Mouse (Mus musculus) gastrocnemius, adult 8-10 months (tissue): ENCODE data around the gene Ccdc151. TPM values are rescaled to one million over a fixed set of nuclear protein-coding genes. Genes with fewer than 3 reads are reported as not detected.

Experiments used
- DNase-seq, 2 experiments: peaks; one replicate each; pipeline ENCODE4 v3.0.0; 2022; ENCODE audit warnings: low spot score in 2 of 2
- total RNA-seq, 4 experiments: library from RNA; stranded (reverse); gene quantifications; 2 replicates each; pipeline ENCODE4 v1.2.4; 2022

The Ccdc151 gene
- total RNA-seq, 4 experiments from 2014 or later: not detected

DNA sequence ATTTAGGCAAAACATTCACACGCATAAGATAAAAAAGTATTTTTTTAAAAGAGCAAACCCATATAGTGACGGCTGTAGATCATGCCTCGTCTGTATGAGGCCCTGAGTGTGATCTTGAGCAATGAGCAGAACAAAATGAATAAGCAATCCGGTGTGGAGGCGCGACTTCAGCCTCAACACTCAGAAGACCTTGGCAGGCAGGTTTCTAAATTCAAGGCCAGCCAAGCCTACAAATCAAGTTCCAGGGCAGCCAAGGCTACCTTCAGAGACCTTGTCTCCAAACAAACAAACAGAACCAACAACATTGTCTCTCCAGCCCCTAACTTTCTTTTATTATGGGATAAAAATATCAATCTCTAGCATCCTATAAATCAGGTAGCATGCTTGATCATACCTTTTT lies 2.1 kb downstream of the Ccdc151 start:
- DNase-seq: no peak

GRCm38 (mm10) chr9:21996178-21996867 lies 6.1 kb downstream of the Ccdc151 start:
- DNase-seq: no peak

GRCm38 (mm10) chr9:21992227-21992626 lies 10.2 kb downstream of the Ccdc151 start:
- DNase-seq: no peak

- DNase-seq: no peak
Observed at GRCm38 (mm10) chr9:21989230-21990110, 13.0 kb downstream of the Ccdc151 start, which contains the start of gene Rgl3. TSS of gene Rgl3 (minus strand) at chr9:21989446.

- DNase-seq: no peak
Observed at GRCm38 (mm10) chr9:21988421-21989101, 13.9 kb downstream of the Ccdc151 start.

- DNase-seq: no peak
Observed at GRCm38 (mm10) chr9:21987592-21988342, 14.7 kb downstream of the Ccdc151 start.

GRCm38 (mm10) chr9:21983911-21984310 lies 18.5 kb downstream of the Ccdc151 start:
- DNase-seq: no peak

- no peak for DNase-seq
Observed at GRCm38 (mm10) chr9:21978398-21979128, 23.9 kb downstream of the Ccdc151 start.

DNA sequence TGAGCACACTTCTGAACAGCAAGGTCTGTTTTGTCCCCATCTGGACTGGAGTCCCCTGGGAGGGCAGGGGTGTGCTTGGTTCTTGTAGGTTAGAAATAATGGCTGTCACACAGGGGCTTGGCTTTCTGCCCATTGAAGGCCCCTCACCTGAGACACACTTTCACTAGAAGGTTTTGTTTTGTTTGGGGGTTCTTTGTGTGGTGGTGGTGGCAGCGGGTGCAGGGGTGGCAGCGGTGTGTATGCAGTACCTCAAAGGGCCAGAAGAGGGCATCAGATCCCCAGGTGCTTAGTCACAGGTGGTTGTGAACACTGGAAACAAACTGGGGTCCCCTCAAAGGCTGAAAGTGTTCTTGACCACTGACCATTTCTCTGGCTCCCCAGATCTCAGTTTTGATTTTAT lies 24.5 kb downstream of the Ccdc151 start:
- no peak for DNase-seq

DNA sequence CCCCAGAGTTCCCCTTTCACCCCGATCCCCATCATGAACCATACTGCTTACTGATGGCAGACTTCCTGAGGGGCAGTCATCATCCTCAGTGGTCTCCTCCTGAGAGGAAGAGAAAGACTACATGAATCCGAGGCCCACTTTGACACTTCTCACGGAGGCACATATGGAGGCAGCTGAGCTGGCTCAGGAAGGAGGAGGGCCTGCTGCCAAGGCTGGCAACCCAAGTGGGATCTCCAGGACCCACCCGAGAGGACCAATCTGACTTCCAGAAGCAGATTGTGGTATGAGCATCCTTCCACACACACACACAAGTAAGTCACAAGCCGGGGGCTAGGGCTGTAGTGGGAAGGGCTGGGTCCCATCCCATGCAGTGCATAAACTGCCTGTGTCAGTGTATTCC lies 25.1 kb downstream of the Ccdc151 start:
- no peak for DNase-seq

GRCm38 (mm10) chr9:21976626-21977175 lies 25.7 kb downstream of the Ccdc151 start:
- DNase-seq: no peak

DNA sequence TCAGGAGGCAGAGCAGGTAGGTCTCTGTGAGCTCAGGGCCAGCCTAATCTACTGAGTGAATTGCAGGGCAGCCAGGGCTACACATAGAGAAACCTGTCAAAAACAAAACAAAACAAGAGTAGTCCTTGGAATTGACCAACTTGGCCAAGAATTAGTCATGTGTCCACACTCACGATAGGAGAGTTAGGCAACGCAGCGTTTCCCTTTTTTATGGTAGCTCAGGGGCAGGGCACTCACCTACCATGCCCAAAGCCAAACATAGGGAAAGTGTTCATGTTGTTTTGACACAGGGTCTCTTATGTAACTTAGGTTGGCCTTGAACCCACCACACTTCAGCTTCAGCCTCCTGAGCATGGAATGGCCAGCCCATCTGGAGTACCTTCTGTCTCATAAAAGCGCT lies 33.1 kb downstream of the Ccdc151 start:
- no peak for DNase-seq

GRCm38 (mm10) chr9:21968883-21969282 lies 33.6 kb downstream of the Ccdc151 start:
- no peak for DNase-seq

DNA sequence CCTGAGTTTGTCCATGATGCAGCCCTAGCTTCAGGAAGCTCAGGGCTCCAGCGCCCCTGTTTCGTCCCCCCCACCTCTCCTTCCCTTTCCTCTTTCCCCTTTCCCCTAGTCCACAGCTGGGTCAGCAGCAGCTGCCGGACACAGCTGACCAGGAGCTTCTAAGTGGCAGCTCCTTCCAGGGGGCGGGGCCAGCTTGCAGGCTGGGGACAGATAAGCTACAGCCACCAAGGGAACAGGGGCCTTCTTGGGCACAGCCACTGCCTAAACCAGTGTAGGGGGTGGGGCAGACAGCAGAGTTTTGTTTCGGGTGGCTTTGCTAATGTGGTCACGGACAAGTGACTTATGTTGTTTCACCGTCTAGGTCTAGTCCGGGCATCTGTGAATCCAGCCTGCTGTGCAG lies 39.0 kb downstream of the Ccdc151 start, which contains the start of gene Epor:
Gene Epor (minus strand): TSS at position 90 of the 400 bp plus-strand sequence.
- DNase-seq: no peak

- DNase-seq: no peak
Observed at GRCm38 (mm10) chr9:21962416-21963059, 39.9 kb downstream of the Ccdc151 start.

GRCm38 (mm10) chr9:21962010-21962409 lies 40.4 kb downstream of the Ccdc151 start:
- no peak for DNase-seq

GRCm38 (mm10) chr9:21961366-21961980 lies 41.0 kb downstream of the Ccdc151 start:
- DNase-seq: no peak

DNA sequence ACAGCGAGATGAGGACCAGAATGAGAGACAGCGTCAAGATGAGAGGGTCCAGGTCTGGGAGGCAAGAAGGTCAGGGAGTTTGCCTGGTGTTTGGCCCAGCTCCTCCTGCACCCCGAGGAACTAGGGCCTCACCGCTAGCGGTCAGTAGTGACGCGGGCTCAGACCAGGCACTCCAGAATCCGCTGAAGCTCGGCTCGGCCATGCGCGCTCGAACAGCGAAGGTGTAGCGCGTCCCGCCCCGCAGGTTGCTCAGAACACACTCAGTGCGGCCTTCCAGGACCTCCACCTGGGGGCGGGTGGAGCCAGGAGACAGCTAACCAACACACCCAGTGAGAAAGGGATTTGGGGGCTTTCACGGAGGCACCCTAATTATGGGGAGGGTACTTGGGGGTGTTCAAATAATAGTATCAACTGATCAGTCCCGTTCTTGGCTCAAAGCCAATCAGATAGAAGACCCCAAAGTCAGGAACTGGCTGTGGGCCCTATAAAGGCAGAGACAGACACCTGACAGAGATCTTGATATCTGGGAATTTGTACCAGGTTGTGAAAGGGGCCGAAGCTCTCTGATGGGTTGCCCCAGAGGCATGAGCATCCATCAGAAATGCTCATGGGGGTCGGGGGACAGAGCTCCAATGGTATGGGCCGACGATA lies 41.8 kb downstream of the Ccdc151 start:
- no peak for DNase-seq

- DNase-seq: no peak
Observed at GRCm38 (mm10) chr9:21960135-21960534, 42.3 kb downstream of the Ccdc151 start.
